Mouse (Mus musculus): ENCODE measurements around the gene Wrap53. TPM values are rescaled to one million over a fixed set of nuclear protein-coding genes. Genes with fewer than 3 reads are reported as not detected.
"Not testable (repeated sequence)": the region's sequence is repeated elsewhere in the genome, so short reads cannot be mapped to it uniquely, and the experiment has no call there.

Gene Wrap53
- total and polyA plus RNA-seq, 3 experiments: 18.5 to 24.5 TPM; not detected in 1

GRCm38 (mm10) chr11:69616781-69617180 is 36.7 kb upstream of the Wrap53 start:
- DNase-seq (ENCODE audit: low read depth, low spot score): no peak
- Histone ChIP-seq H3K9ac (ENCODE audit: control insufficient read depth, low read depth, low read length, poor library complexity, severe bottlenecking) (no peak overlapping the region), H3K27ac (ENCODE audit: control insufficient read depth, low read depth, low read length) (no peak overlapping the region), H3K9me3 (replicated peaks; ENCODE audit: insufficient read depth, low read length) (no peaks in the 10 kb centered on the region), H3K4me3 (ENCODE audit: control insufficient read depth in 1 of 2, insufficient read depth in 1 of 2, low read depth in 2 of 2, low read length in 2 of 2) (no peak overlapping the region), H3K79me2 (ENCODE audit: control insufficient read depth, insufficient read depth, low read length, poor library complexity) (no peaks in the 10 kb centered on the region), H3K4me1 (ENCODE audit: control insufficient read depth in 1 of 2, insufficient read depth in 2 of 2, low read length in 2 of 2) (peaks cover 6 to 16% of the 10 kb centered on the region in 2 experiments), H3K36me3 (ENCODE audit: control insufficient read depth in 1 of 2, insufficient read depth in 2 of 2, low read length in 2 of 2) (peaks cover 0 to 10% of the 10 kb centered on the region in 2 experiments; a peak in 2 of 4 replicates), H3K27me3 (ENCODE audit: control insufficient read depth in 1 of 2, insufficient read depth in 2 of 2, low read length in 2 of 2) (peaks cover 1 to 3% of the 10 kb centered on the region in 2 experiments; a peak in 1 of 4 replicates)
- TF ChIP-seq ZMIZ1 (IDR thresholded peaks at IDR 0.05; ENCODE audit: low read depth, low read length) (no peak), EP300 (IDR thresholded peaks at IDR 0.05; ENCODE audit: low read depth in 1 of 2, low read length in 2 of 2) (no peak), MYB (IDR thresholded peaks at IDR 0.05; ENCODE audit: low read depth, low read length) (no peak), POLR2AphosphoS5 (IDR thresholded peaks at IDR 0.05; ENCODE audit: borderline replicate concordance, low read depth, low read length) (no peak), TCF12 (IDR thresholded peaks at IDR 0.05; ENCODE audit: low read depth, low read length) (no peak), CHD1 (IDR thresholded peaks at IDR 0.05; ENCODE audit: low read depth, low read length) (no peak), CHD2 (IDR thresholded peaks at IDR 0.05; ENCODE audit: low read length) (no peak), SMC3 (IDR thresholded peaks at IDR 0.05; ENCODE audit: low read depth, low read length) (no peak), POLR2AphosphoS2 (IDR thresholded peaks at IDR 0.05; ENCODE audit: low read length) (no peak), RCOR1 (IDR thresholded peaks at IDR 0.05; ENCODE audit: low read depth, low read length) (no peak), ELF1 (IDR thresholded peaks at IDR 0.05; ENCODE audit: low read depth, low read length) (no peak), E2F4 (IDR thresholded peaks at IDR 0.05; ENCODE audit: borderline replicate concordance, low read depth, low read length) (no peak), KAT2A (conservative IDR thresholded peaks at IDR 0.05; ENCODE audit: low read depth, low read length) (no peak), MXI1 (IDR thresholded peaks at IDR 0.05; ENCODE audit: low read depth, low read length) (no peak), RAD21 (IDR thresholded peaks at IDR 0.05; ENCODE audit: low read depth, low read length) (no peak), MEF2A (IDR thresholded peaks at IDR 0.05; ENCODE audit: extremely low read depth, insufficient replicate concordance, low read depth, low read length, poor library complexity, severe bottlenecking) (no peak), SIN3A (IDR thresholded peaks at IDR 0.05; ENCODE audit: low read length) (no peak)

GRCm38 (mm10) chr11:69614257-69614588 is 34.2 kb upstream of the Wrap53 start:
- not testable (repeated sequence) for H3K9ac ChIP-seq (ENCODE audit: control insufficient read depth, low read depth, low read length, poor library complexity, severe bottlenecking); H3K9me3 ChIP-seq (replicated peaks; ENCODE audit: insufficient read depth, low read length); H3K27ac ChIP-seq (ENCODE audit: control insufficient read depth, low read depth, low read length); H3K79me2 ChIP-seq (ENCODE audit: control insufficient read depth, insufficient read depth, low read length, poor library complexity); H3K27me3 ChIP-seq (ENCODE audit: control insufficient read depth in 1 of 2, insufficient read depth in 2 of 2, low read length in 2 of 2)
- TF ChIP-seq ZNF384 (IDR thresholded peaks at IDR 0.05; ENCODE audit: low read depth, low read length): peak; percentile 74; the same call in 1 of the 2 replicates
- TF ChIP-seq TBP (IDR thresholded peaks at IDR 0.05; ENCODE audit: low read depth, low read length): peak; percentile 65
- Histone ChIP-seq H3K4me3 (ENCODE audit: control insufficient read depth in 1 of 2, insufficient read depth in 1 of 2, low read depth in 2 of 2, low read length in 2 of 2) (peak overlapping the region in 1 of 2 experiments; percentile 45; a peak in 1 of 4 replicates), H3K36me3 (ENCODE audit: control insufficient read depth in 1 of 2, insufficient read depth in 2 of 2, low read length in 2 of 2) (peaks cover 0 to 12% of the 10 kb centered on the region in 2 experiments; a peak in 2 of 4 replicates), H3K4me1 (ENCODE audit: control insufficient read depth in 1 of 2, insufficient read depth in 2 of 2, low read length in 2 of 2) (peaks cover 11 to 14% of the 10 kb centered on the region in 2 experiments)
- DNase-seq (ENCODE audit: low read depth, low spot score): peak; percentile 48

Data from MEL (cell line).